Mouse (Mus musculus): ENCODE data around the gene Fbxo34.

DNA sequence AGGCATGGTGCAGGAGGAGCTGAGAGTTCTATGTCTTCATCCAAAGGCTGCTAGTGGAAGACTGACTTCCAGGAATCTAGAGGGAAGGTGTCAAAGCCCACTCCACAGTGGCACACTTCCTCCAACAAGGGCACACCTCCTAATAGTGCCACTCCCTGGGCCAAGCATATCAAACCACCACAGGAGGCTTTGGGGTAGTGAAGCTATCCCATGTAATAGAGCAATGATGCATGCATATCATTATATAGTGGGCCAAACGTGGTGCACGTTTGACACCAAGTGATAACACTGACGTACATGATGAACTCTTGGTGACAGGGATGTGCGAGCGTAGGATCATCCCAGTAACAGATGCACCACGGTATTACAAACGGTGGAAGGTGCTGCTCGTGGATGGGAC, 11.8 kb downstream of the Fbxo34 start:
- no peak for TF ChIP-seq POLR2A (IDR thresholded peaks at IDR 0.05; ENCODE audit: borderline replicate concordance, control insufficient read depth, low read depth, low read length)
- no peak for TF ChIP-seq CTCF (IDR thresholded peaks at IDR 0.05; ENCODE audit: control insufficient read depth, insufficient read depth, low read length)
